ENCODE assay signal across 8 mouse cellular contexts in the genomic region with DNA sequence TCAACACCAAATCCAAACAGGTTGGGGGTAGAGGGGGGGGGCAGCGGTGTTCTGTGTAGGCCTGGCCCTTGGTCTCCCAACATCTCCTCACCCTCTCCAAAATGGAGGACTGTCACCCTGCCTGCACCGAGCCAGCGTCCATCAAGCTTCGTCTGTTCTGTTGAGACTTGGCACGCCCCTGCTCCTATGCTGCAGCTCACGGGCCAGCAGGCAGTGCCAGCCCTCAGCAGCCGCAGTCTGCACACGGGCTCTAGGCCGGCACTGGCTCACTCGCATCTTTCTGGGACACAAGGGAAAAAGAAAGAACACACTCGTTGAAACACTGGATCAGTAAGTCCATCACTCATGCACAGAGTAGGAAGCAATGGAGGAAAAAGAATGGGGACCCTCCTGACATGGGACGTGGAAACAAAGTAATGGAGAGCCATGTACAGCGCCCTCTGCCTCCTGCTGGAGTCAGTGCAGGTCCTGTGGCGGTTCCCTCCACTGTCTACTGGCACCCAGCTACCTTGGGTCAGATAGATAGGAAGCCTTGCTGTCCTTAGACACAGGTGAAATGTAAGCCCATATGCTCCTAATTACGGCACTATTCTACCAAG.
A peak's percentile ranks its signal among the peaks of the same experiment; 100 is the strongest.
DNase-seq lines count a peak whose midpoint lies in the region; ATAC-seq and TF ChIP-seq lines count a peak whose summit lies in the region.

No protein-coding gene starts in this region.

- TF ChIP-seq POLR2A in thymus, adult 2 months (IDR thresholded peaks at IDR 0.05; ENCODE audit: control insufficient read depth, extremely low read depth, insufficient read depth, low read length, poor library complexity), result no peak

- no peak for ATAC-seq in kidney, postnatal 0 days (replicated peaks; ENCODE audit: low FRiP score, low read depth)

- no peaks in the 10 kb centered on the region for H3K9me3 ChIP-seq in kidney, postnatal 0 days (replicated peaks; ENCODE audit: low read length)

- TF ChIP-seq CTCF in kidney, postnatal 0 days (IDR thresholded peaks at IDR 0.05; ENCODE audit: low read depth), result peak; percentile 30; the same call in 1 of the 2 replicates
- TF ChIP-seq CTCF in thymus, adult 2 months (IDR thresholded peaks at IDR 0.05; ENCODE audit: borderline replicate concordance, control insufficient read depth, extremely low read depth, insufficient read depth, low read length, poor library complexity), result no peak

- no peak for DNase-seq in kidney, postnatal 0 days (ENCODE audit: low spot score)
- DNase-seq in kidney, postnatal 25 days, result no peak
- DNase-seq in thymus, postnatal 4 days, result peak; percentile 28
- DNase-seq in thymus, adult 2 months, result no peak
- peak; percentile 66 to 70 for DNase-seq in cerebellum, postnatal 36 days
- no peak for DNase-seq in gastrocnemius, postnatal 14 days
- no peak for DNase-seq in kidney, adult 11 months
- no peak for DNase-seq in frontal cortex, postnatal 25 days (ENCODE audit: low spot score in 2 of 2)

- no peaks in the 10 kb centered on the region for H3K27me3 ChIP-seq in kidney, postnatal 0 days (ENCODE audit: insufficient read depth, low read length)
- H3K27me3 ChIP-seq in thymus, adult 2 months (ENCODE audit: control insufficient read depth, insufficient read depth, low read length), result no peaks in the 10 kb centered on the region

- intact Hi-C loops in gastrocnemius, postnatal 14 days (cut with DNase I; ENCODE audit: low total_unique reads), result no loop called here

- no peak overlapping the region for H3K27ac ChIP-seq in kidney, postnatal 0 days
- no peak overlapping the region for H3K27ac ChIP-seq in thymus, adult 2 months (ENCODE audit: control insufficient read depth, insufficient read depth, low read length)

- WGBS in kidney, postnatal 0 days, result 85% methylated on average over 15 of the region's 15 CpGs
- WGBS in thymus, adult 2 months, result 95% methylated on average over 15 of the region's 15 CpGs

- no peaks in the 10 kb centered on the region for H3K36me3 ChIP-seq in kidney, postnatal 0 days (ENCODE audit: insufficient read depth, low read length)
- no peaks in the 10 kb centered on the region for H3K36me3 ChIP-seq in thymus, adult 2 months (ENCODE audit: control insufficient read depth, insufficient read depth, low read length)

- no peaks in the 10 kb centered on the region; the same call in 1 of the 2 replicates for H3K4me1 ChIP-seq in kidney, postnatal 0 days (replicated peaks; ENCODE audit: insufficient read depth, low read length)
- H3K4me1 ChIP-seq in thymus, adult 2 months (replicated peaks; ENCODE audit: control insufficient read depth, insufficient read depth, low read length), result no peaks in the 10 kb centered on the region

- no peak overlapping the region for H3K4me2 ChIP-seq in kidney, postnatal 0 days (ENCODE audit: low read length)

- H3K4me3 ChIP-seq in kidney, postnatal 0 days (replicated peaks; ENCODE audit: low read depth, low read length), result no peak overlapping the region
- H3K4me3 ChIP-seq in thymus, adult 2 months (ENCODE audit: control insufficient read depth, insufficient read depth, low read length), result no peak overlapping the region

- no peak overlapping the region for H3K9ac ChIP-seq in kidney, postnatal 0 days (ENCODE audit: low read depth, low read length)

Comparison
In these comparisons a context has a peak if more than half of its experiments do, and no peak if none do; other contexts are left out.
1. DNase-seq: peak in thymus, postnatal 4 days (single experiment) and cerebellum, postnatal 36 days (2 of 2); none in kidney, postnatal 0 days (single experiment), kidney, postnatal 25 days (0 of 2), thymus, adult 2 months (single experiment), gastrocnemius, postnatal 14 days (single experiment), kidney, adult 11 months (single experiment) and frontal cortex, postnatal 25 days (0 of 2).